Mouse (Mus musculus) cerebellum, adult 2 months (tissue): ENCODE data around the gene Ptpa.

Source experiments
- CTCF ChIP-seq: fragments of 200-500 bp; IDR thresholded peaks from 2 replicates; pipeline ENCODE4 v1.5.1; 2011; ENCODE audit warnings: low read depth, mild to moderate bottlenecking, control low read depth, low read length, moderate library complexity, borderline replicate concordance; ENCODE audit not compliant: insufficient read depth
- POLR2A ChIP-seq: fragments of 200-500 bp; IDR thresholded peaks from 2 replicates; pipeline ENCODE4 v1.6.1; 2011; ENCODE audit warnings: low read length, control low read depth, borderline replicate concordance; ENCODE audit not compliant: insufficient read depth

DNA sequence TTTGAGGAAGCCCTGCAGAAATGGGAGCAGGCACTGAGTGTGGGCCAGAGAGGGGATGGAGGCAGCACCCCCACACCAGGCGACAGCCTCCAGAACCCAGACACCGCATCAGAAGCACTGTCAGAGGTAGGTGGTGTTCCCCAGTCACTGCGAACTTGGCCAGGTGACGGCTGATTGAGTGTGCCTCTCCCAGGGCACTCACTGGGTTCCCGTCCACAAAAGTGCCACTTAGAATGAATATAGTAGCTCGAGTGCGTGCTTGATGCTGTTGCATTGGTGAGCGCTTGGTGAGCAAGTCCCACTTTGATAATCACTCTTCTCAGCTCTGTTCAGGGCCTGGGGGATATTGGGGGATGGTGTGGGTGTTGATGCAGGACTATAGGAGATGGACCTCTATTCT, 44.3 kb upstream of the Ptpa start:
- TF ChIP-seq POLR2A (no peak), CTCF (no peak)
